Mouse (Mus musculus): Measurements from ENCODE around the gene Aqp3.
"Not testable (repeated sequence)": the region's sequence is repeated elsewhere in the genome, so short reads cannot be mapped to it uniquely, and the experiment has no call there.

Gene Aqp3

GRCm38 (mm10) chr4:41100986-41101385, 3.0 kb upstream of the Aqp3 start:
- DNase-seq, result no peak

GRCm38 (mm10) chr4:41098577-41098951, 581 bp upstream of the Aqp3 start:
- DNase-seq, result no peak

GRCm38 (mm10) chr4:41097381-41097780, 602 bp downstream of the Aqp3 start:
- no peak for DNase-seq

- no peak for DNase-seq
Observed at GRCm38 (mm10) chr4:41096794-41097193, 1.2 kb downstream of the Aqp3 start.

GRCm38 (mm10) chr4:41096169-41096568, 1.8 kb downstream of the Aqp3 start:
- no peak for DNase-seq

- no peak for DNase-seq
Observed at GRCm38 (mm10) chr4:41094361-41094760, 3.6 kb downstream of the Aqp3 start.

- no peak for DNase-seq
Observed at GRCm38 (mm10) chr4:41092958-41093357, 5.0 kb downstream of the Aqp3 start.

- DNase-seq, result no peak
Observed at GRCm38 (mm10) chr4:41091391-41091790, 6.6 kb downstream of the Aqp3 start.

GRCm38 (mm10) chr4:41089705-41090104, 8.3 kb downstream of the Aqp3 start:
- no peak for DNase-seq

- no peak for DNase-seq
Observed at GRCm38 (mm10) chr4:41089189-41089588, 8.8 kb downstream of the Aqp3 start.

- DNase-seq, result no peak
Observed at GRCm38 (mm10) chr4:41087459-41088298, 10.3 kb downstream of the Aqp3 start.

- DNase-seq, result no peak
Observed at GRCm38 (mm10) chr4:41086947-41087346, 11.0 kb downstream of the Aqp3 start.

GRCm38 (mm10) chr4:41084819-41085218, 13.2 kb downstream of the Aqp3 start:
- DNase-seq, result no peak

GRCm38 (mm10) chr4:41082803-41083202, 15.2 kb downstream of the Aqp3 start:
- DNase-seq, result not testable (repeated sequence)

GRCm38 (mm10) chr4:41081733-41082132, 16.2 kb downstream of the Aqp3 start:
- DNase-seq, result no peak

GRCm38 (mm10) chr4:41078726-41079125, 19.3 kb downstream of the Aqp3 start:
- DNase-seq, result no peak

GRCm38 (mm10) chr4:41074461-41074860, 23.5 kb downstream of the Aqp3 start:
- no peak for DNase-seq

- no peak for DNase-seq
Observed at GRCm38 (mm10) chr4:41073008-41073817, 24.8 kb downstream of the Aqp3 start.

- DNase-seq, result no peak
Observed at GRCm38 (mm10) chr4:41071500-41072429, 26.2 kb downstream of the Aqp3 start.

GRCm38 (mm10) chr4:41065196-41065595, 32.8 kb downstream of the Aqp3 start:
- DNase-seq, result no peak

- no peak for DNase-seq
Observed at GRCm38 (mm10) chr4:41063894-41064673, 33.9 kb downstream of the Aqp3 start.

- DNase-seq, result no peak
Observed at GRCm38 (mm10) chr4:41063351-41063750, 34.6 kb downstream of the Aqp3 start.
